Mouse (Mus musculus) olfactory bulb, adult 2 months (tissue): ENCODE data around the gene Ydjc.

ENCODE experiments used
- CTCF ChIP-seq: fragments of 200-500 bp; IDR thresholded peaks from 2 replicates; pipeline ENCODE4 v1.5.1; 2012; ENCODE audit warnings: low read depth, mild to moderate bottlenecking, low read length, moderate library complexity; ENCODE audit not compliant: insufficient read depth
- POLR2A ChIP-seq: fragments of 200-500 bp; IDR thresholded peaks from 2 replicates; pipeline ENCODE4 v1.6.1; 2012; ENCODE audit warnings: mild to moderate bottlenecking, low read depth, low read length, moderate library complexity; ENCODE audit not compliant: insufficient read depth

GRCm38 (mm10) chr16:17182136-17182535 lies 37.7 kb downstream of the Ydjc start:
- no peak for TF ChIP-seq CTCF
- no peak for TF ChIP-seq POLR2A
